Mouse (Mus musculus) left cerebral cortex, adult 8-10 months (tissue): ENCODE data around the gene Ints3. TPM values are rescaled to one million over a fixed set of nuclear protein-coding genes. Genes with fewer than 3 reads are reported as not detected.

Source experiments
- DNase-seq, 2 experiments: peaks; one replicate each; pipeline ENCODE4 v3.0.0; 2022; ENCODE audit warnings: low spot score in 2 of 2
- total RNA-seq, 4 experiments: library from RNA; stranded (reverse); gene quantifications; 2 replicates each; pipeline ENCODE4 v1.2.4; 2022

The Ints3 gene
- total RNA-seq: 10 to 100 TPM; 55.1 to 59.9 (median 59.0) TPM

GRCm38 (mm10) chr3:90433381-90434020, at the start of gene Ints3:
Ints3 (minus strand) TSS chr3:90433622.
- DNase-seq: peak; percentile 100

- DNase-seq: peak; percentile 93 to 95
Observed at GRCm38 (mm10) chr3:90475831-90476611, 42.6 kb upstream of the Ints3 start, which contains the start of gene Ilf2. Ilf2 (plus strand) TSS chr3:90476126.

GRCm38 (mm10) chr3:90475151-90475830, 41.9 kb upstream of the Ints3 start:
- no peak for DNase-seq

GRCm38 (mm10) chr3:90472213-90472612, 38.8 kb upstream of the Ints3 start:
- no peak for DNase-seq

- no peak for DNase-seq
Observed at GRCm38 (mm10) chr3:90467618-90468300, 34.3 kb upstream of the Ints3 start.

GRCm38 (mm10) chr3:90466311-90466766, 32.9 kb upstream of the Ints3 start:
- no peak for DNase-seq

GRCm38 (mm10) chr3:90465686-90466310, 32.4 kb upstream of the Ints3 start, which contains the start of gene Npr1:
Npr1 (minus strand) TSS chr3:90465866.
- DNase-seq: no peak

GRCm38 (mm10) chr3:90465081-90465685, 31.8 kb upstream of the Ints3 start:
- no peak for DNase-seq

- DNase-seq: no peak
Observed at GRCm38 (mm10) chr3:90464552-90465080, 31.2 kb upstream of the Ints3 start.

GRCm38 (mm10) chr3:90462579-90462978, 29.2 kb upstream of the Ints3 start:
- DNase-seq: no peak

GRCm38 (mm10) chr3:90461935-90462334, 28.5 kb upstream of the Ints3 start:
- no peak for DNase-seq

GRCm38 (mm10) chr3:90460315-90460714, 26.9 kb upstream of the Ints3 start:
- DNase-seq: no peak

GRCm38 (mm10) chr3:90459727-90460126, 26.3 kb upstream of the Ints3 start:
- DNase-seq: no peak

GRCm38 (mm10) chr3:90454931-90455330, 21.5 kb upstream of the Ints3 start:
- no peak for DNase-seq

- peak in 1 of 2 experiments; percentile 54 for DNase-seq
Observed at GRCm38 (mm10) chr3:90451396-90452095, 18.1 kb upstream of the Ints3 start.

- DNase-seq: no peak
Observed at GRCm38 (mm10) chr3:90450874-90451273, 17.5 kb upstream of the Ints3 start.

- no peak for DNase-seq
Observed at GRCm38 (mm10) chr3:90448626-90449025, 15.2 kb upstream of the Ints3 start.

- DNase-seq: no peak
Observed at GRCm38 (mm10) chr3:90447123-90447494, 13.7 kb upstream of the Ints3 start.

GRCm38 (mm10) chr3:90446389-90447122, 13.1 kb upstream of the Ints3 start:
- DNase-seq: peak; percentile 29 to 72
